Mouse (Mus musculus) hindbrain, postnatal 0 days (tissue): ENCODE results near the gene Fam110c. TPM values are rescaled to one million over a fixed set of nuclear protein-coding genes. Genes with fewer than 3 reads are reported as not detected.
"Not testable (repeated sequence)": the region's sequence is repeated elsewhere in the genome, so short reads cannot be mapped to it uniquely, and the experiment has no call there.

Source experiments
- ATAC-seq: fragments of 200-750 bp; cut with Nextera tagmentation; 2 replicates; pipeline ENCODE4 v1.8.0; 2017; ENCODE audit warnings: mild to moderate bottlenecking, moderate TSS enrichment, moderate library complexity
- DNase-seq: peaks from one replicate; pipeline ENCODE4 v3.0.0-alpha.2; 2015; ENCODE audit warnings: low spot score
- H3K27ac ChIP-seq: fragments of 300-500 bp; sonication (generic); 2 replicates; pipeline ENCODE4 v1.5.1; 2014; ENCODE audit warnings: mild to moderate bottlenecking
- H3K27me3 ChIP-seq: fragments of 300-500 bp; sonication (generic); 2 replicates; pipeline ENCODE4 v1.6.1; 2014; ENCODE audit warnings: low read length, mixed read lengths; ENCODE audit not compliant: insufficient read depth
- H3K36me3 ChIP-seq: fragments of 300-500 bp; sonication (generic); 2 replicates; pipeline ENCODE4 v1.6.1; 2014; ENCODE audit warnings: low read length, mixed read lengths; ENCODE audit not compliant: insufficient read depth
- H3K4me1 ChIP-seq: fragments of 300-500 bp; sonication (generic); 2 replicates; pipeline ENCODE4 v1.6.1; 2014; ENCODE audit warnings: antibody characterized with exemption, low read length, mixed read lengths; ENCODE audit not compliant: insufficient read depth
- H3K4me2 ChIP-seq: fragments of 300-500 bp; sonication (generic); 2 replicates; pipeline ENCODE4 v1.6.1; 2014; ENCODE audit warnings: low read depth, mild to moderate bottlenecking, low read length, moderate library complexity, mixed read lengths
- H3K4me3 ChIP-seq: fragments of 300-500 bp; sonication (generic); 2 replicates; pipeline ENCODE4 v1.5.1; 2014; ENCODE audit warnings: low read length
- H3K9ac ChIP-seq: fragments of 300-500 bp; sonication (generic); replicated peaks from 2 replicates; pipeline ENCODE4 v1.6.1; 2014; ENCODE audit warnings: mild to moderate bottlenecking, low read length, moderate library complexity, mixed read lengths
- H3K9me3 ChIP-seq: fragments of 300-500 bp; sonication (generic); 2 replicates; pipeline ENCODE4 v1.6.1; 2016; ENCODE audit warnings: low read length, mixed read lengths
- CTCF ChIP-seq: IDR thresholded peaks from 2 replicates; pipeline ENCODE4 v1.5.1; 2016; ENCODE audit warnings: antibody characterized with exemption, control low read depth, low read depth
- WGBS: fragments of 180-500 bp; shearing (Covaris S2); extraction: QIAGEN DNeasy Blood & Tissue Kit; methylation state at CpG from one replicate; pipeline ENCODE4 v1.1.7; 2014; 5-methylcytosine and 5-hydroxymethylcytosine counted together
- polyA plus RNA-seq: library from polyadenylated mRNA; unstranded; fragments of >200 nt; fragmentation: Nextera tagmentation; extraction: Ambion mirVana; gene quantifications from 2 replicates; pipeline ENCODE4 v1.2.1, GENCODE M21; 2015
- total RNA-seq: library from RNA; depleted of rRNA; stranded (reverse); fragments of >200 nt; gene quantifications from 2 replicates; pipeline ENCODE4 v1.2.3, GENCODE M21; 2014

Fam110c gene
- total and polyA plus RNA-seq, 2 experiments from 2014 or later = 0.10 to 0.25 TPM

DNA sequence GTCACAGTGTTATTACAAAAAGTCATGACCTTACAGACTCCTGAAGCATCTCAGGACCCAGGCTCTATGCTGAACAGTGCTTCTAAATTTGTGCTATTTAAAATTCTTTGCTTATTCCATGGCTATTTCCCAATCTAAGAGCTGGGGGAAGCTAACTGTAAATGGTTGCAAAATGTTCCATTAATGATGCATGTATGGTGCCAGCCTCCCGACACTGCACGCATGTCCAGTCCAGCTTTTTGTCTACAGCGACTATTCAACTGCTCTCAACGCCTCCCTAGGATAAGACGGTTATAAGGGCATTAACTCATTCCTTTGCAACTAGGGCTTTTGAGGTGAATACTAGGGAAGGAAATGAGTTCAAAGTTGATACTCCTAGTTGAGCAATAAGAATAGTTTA, 2.4 kb upstream of the Fam110c start:
- Histone ChIP-seq H3K9ac (no peak overlapping the region), H3K27ac (no peak overlapping the region), H3K27me3 (peaks cover 26% of the 10 kb centered on the region), H3K4me1 (0 out of 2 replicates have a peak, but pooled peaks cover 4% of the 10 kb centered on the region), H3K9me3 (no peaks in the 10 kb centered on the region), H3K36me3 (no peaks in the 10 kb centered on the region), H3K4me2 (no peak overlapping the region), H3K4me3 (no peak overlapping the region)
- 82% methylated on average over 5 of the region's 5 CpGs for whole genome bisulfite sequencing
- TF ChIP-seq CTCF = no peak
- ATAC-seq (no peak), DNase-seq (no peak)

DNA sequence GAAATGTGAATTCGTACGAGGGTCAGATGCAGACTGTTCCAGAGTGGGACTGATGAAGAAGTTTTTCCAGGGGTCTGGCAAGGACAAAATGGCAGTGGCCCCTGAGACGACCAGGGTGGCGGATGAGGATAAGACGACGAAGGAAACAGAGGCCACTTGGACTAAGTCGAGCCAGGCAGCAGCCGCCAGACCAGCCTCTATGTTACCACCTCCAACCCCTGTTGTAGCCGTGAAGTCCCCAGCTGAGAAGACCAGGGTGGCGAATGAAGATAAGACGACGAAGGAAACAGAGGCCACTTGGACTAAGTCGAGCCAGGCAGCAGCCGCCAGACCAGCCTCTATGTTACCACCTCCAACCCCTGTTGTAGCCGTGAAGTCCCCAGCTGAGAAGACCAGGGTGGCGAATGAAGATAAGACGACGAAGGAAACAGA, 710 bp downstream of the Fam110c start:
- peak; percentile 57; the same call in 1 of the 2 replicates for ATAC-seq
- not testable (repeated sequence) for H3K9me3 ChIP-seq, DNase-seq, H3K36me3 ChIP-seq, H3K27ac ChIP-seq, H3K4me1 ChIP-seq
- Histone ChIP-seq H3K27me3 (peaks cover 26% of the 10 kb centered on the region), H3K4me2 (peak overlapping the region; percentile 99), H3K4me3 (peak overlapping the region; percentile 49), H3K9ac (peak overlapping the region; percentile 33; the same call in 1 of the 2 replicates)
- 1% methylated on average over 14 of the region's 18 CpGs for WGBS

GRCm38 (mm10) chr12:31074839-31075538, 1.3 kb downstream of the Fam110c start:
- ATAC-seq = no peak; the same call in 1 of the 2 replicates
- H3K4me2 ChIP-seq = peak overlapping the region; percentile 99
- 2% methylated on average over 24 of the region's 24 CpGs for whole genome bisulfite sequencing
- H3K27me3 ChIP-seq = peaks cover 26% of the 10 kb centered on the region
- 0 out of 2 replicates have a peak, but pooled peaks cover 4% of the 10 kb centered on the region for H3K4me1 ChIP-seq
- H3K9ac ChIP-seq = no peak overlapping the region
- H3K27ac ChIP-seq = no peak overlapping the region
- no peaks in the 10 kb centered on the region for H3K36me3 ChIP-seq
- no peak for TF ChIP-seq CTCF
- H3K4me3 ChIP-seq = peak overlapping the region; percentile 30
- no peaks in the 10 kb centered on the region for H3K9me3 ChIP-seq
- peak; percentile 14 for DNase-seq

- Histone ChIP-seq H3K4me3 (no peak overlapping the region), H3K9ac (no peak overlapping the region), H3K4me2 (no peak overlapping the region), H3K36me3 (no peaks in the 10 kb centered on the region), H3K4me1 (0 out of 2 replicates have a peak, but pooled peaks cover 4% of the 10 kb centered on the region), H3K27ac (no peak overlapping the region), H3K9me3 (no peaks in the 10 kb centered on the region), H3K27me3 (peaks cover 26% of the 10 kb centered on the region)
- 79% methylated on average over 7 of the region's 7 CpGs for WGBS
- TF ChIP-seq CTCF = no peak
- ATAC-seq = no peak
- no peak for DNase-seq
Observed at GRCm38 (mm10) chr12:31077020-31077419, 3.4 kb downstream of the Fam110c start.

GRCm38 (mm10) chr12:31078030-31078429, 4.4 kb downstream of the Fam110c start:
- WGBS = 65% methylated on average over 4 of the region's 4 CpGs
- H3K36me3 ChIP-seq = no peaks in the 10 kb centered on the region
- TF ChIP-seq CTCF = no peak
- H3K9me3 ChIP-seq = no peaks in the 10 kb centered on the region
- no peak overlapping the region for H3K27ac ChIP-seq
- no peak overlapping the region for H3K4me2 ChIP-seq
- no peak for ATAC-seq
- no peak overlapping the region for H3K9ac ChIP-seq
- 0 out of 2 replicates have a peak, but pooled peaks cover 4% of the 10 kb centered on the region for H3K4me1 ChIP-seq
- H3K27me3 ChIP-seq = peaks cover 19% of the 10 kb centered on the region
- H3K4me3 ChIP-seq = no peak overlapping the region
- no peak for DNase-seq

DNA sequence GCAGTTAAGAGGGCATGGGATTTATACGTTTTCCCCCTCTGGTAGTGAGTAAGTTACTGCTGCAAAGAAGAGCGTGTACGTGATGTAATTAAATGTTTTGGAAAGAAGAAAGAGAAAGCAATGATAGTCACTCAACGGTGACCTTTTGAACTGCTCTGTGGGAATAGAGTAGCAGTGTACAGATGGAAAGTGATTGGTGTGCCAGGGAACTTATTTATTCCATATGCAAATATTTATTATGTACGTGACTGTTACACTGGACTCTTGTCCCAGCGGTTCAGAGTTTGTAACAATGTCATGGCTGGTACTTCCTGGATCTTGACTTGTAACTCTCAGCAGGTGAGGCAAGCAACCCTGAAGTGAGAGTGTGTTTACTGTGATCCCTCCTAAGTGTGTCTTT, 6.7 kb downstream of the Fam110c start:
- Histone ChIP-seq H3K4me1 (no peaks in the 10 kb centered on the region), H3K36me3 (no peaks in the 10 kb centered on the region), H3K4me2 (no peak overlapping the region), H3K27ac (no peak overlapping the region), H3K4me3 (no peak overlapping the region), H3K27me3 (peaks cover 4% of the 10 kb centered on the region; the same call in 1 of the 2 replicates), H3K9ac (no peak overlapping the region), H3K9me3 (no peaks in the 10 kb centered on the region)
- TF ChIP-seq CTCF = no peak
- ATAC-seq (no peak), DNase-seq (no peak)
- 69% methylated on average over 6 of the region's 6 CpGs for WGBS

DNA sequence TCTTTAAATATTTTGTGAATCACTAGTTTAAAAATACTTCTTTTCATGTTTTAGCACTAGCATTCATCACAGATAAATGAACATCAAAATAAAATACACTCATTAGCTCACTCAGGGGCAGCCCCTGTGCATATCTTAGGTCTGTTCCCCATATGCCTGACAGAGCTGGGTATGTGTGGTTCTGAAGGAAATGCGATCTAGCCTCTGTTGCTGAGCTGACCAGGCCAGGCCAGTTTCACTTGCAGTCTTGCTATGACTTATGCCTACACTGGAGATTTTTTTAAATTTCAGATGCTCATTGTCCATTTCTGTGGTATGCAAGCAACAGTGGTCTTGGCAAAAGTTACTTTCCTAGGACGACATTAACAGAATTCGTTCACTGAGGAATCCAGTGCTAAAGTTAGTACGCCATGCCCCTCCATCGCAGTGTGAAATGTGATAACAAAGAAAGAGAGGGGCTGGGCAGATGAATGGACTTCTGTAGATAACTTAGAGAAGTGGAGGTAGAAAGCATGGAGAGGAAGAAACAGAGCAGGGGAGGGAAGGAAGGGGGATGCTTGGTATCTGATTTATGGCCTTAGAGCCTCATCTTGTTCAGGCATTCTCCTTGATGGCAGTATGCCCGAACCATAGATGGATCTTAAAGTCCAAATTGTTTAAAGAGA, 7.4 kb downstream of the Fam110c start:
- ATAC-seq (no peak), DNase-seq (no peak)
- no peaks in the 10 kb centered on the region for H3K9me3 ChIP-seq
- no peaks in the 10 kb centered on the region; the same call in 1 of the 2 replicates for H3K27me3 ChIP-seq
- H3K9ac ChIP-seq = no peak overlapping the region
- WGBS = 90% methylated on average over 6 of the region's 6 CpGs
- no peak overlapping the region for H3K4me3 ChIP-seq
- no peaks in the 10 kb centered on the region for H3K4me1 ChIP-seq
- no peaks in the 10 kb centered on the region for H3K36me3 ChIP-seq
- no peak for TF ChIP-seq CTCF
- no peak overlapping the region for H3K4me2 ChIP-seq
- no peak overlapping the region for H3K27ac ChIP-seq
